Mouse (Mus musculus) v-Abl transformed pro-B cells (cell line): Measurements from ENCODE around the gene Phykpl.

ENCODE experiments used
- in situ Hi-C, 2 experiments: fragments of 400-800 bp; cut with MboI; formaldehyde crosslinking; loops; one replicate each; pipeline ENCODE4 v1.15.1; 2025; ENCODE audit not compliant: unreplicated experiment in 2 of 2

Gene Phykpl

DNA sequence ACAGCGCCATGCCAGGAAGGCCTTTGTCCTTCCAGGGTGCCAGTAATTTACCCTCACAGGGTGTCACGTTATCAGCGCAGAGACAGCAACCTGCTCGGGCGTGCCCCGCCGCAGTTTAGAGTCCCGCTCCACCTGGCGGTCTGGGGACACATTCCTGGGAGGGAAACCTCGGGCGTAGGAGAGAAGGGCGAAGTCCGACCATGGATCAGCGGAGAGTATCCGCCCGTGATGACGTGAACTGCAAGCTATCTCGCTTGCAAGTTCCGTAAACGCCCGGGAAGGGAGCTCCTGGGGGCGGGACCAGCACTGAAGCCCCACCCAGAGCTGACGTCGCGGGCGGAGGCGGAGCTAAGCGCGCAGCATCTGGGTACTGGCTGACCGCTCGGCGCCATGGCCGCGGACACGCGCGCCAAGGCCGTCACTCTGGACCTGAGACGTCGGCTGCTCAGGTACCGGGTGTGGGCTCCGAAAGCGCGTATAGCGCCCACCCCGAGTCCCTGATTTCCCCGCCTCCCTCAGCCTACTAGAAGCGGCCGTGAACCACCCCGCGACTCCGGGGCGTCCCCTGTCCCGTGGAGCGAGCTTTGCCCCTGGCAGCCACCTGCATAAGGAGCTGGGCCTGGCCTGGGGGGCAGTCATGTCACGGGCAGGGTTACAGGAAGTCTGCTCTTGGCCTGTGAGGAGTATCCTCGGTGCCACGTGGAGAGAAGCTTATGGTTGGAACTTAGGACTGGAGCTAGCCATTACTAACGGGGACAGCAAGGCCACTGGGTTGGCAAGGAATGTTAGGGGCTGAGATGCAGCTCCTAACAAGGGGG, at the start of gene Phykpl:
Phykpl (plus strand) TSS at position 327 of the 818 bp plus-strand sequence.
- in situ Hi-C loops: loop anchor here (5.0 kb wide), 1 partner anchor 42 kb away; no protein-coding TSS in a partner anchor

DNA sequence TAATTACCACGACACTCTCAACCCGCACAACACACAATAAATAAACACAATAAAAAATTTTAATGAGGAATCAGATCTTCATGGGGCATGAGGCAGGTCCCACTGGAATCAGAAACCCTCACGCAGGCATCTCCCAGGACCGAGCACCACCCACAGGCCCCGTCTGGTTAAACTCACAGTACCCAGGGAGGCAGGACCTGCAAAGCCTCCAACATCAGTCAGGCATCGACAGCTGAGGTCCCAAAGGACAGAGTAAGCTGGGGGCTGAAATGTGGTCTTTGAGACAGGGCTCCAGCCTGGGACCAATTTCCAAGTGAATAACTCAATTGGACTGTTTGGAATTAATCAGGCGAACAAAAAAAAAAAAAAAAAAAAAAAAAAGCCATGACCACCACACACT, 46.2 kb upstream of the Phykpl start:
- in situ Hi-C loops: loop anchor here (10.0 to 25.0 kb wide), 4 partner anchors 774 to 1426 kb away; partner anchors contain the start of gene Rufy1 (in 1 of the 2)

DNA sequence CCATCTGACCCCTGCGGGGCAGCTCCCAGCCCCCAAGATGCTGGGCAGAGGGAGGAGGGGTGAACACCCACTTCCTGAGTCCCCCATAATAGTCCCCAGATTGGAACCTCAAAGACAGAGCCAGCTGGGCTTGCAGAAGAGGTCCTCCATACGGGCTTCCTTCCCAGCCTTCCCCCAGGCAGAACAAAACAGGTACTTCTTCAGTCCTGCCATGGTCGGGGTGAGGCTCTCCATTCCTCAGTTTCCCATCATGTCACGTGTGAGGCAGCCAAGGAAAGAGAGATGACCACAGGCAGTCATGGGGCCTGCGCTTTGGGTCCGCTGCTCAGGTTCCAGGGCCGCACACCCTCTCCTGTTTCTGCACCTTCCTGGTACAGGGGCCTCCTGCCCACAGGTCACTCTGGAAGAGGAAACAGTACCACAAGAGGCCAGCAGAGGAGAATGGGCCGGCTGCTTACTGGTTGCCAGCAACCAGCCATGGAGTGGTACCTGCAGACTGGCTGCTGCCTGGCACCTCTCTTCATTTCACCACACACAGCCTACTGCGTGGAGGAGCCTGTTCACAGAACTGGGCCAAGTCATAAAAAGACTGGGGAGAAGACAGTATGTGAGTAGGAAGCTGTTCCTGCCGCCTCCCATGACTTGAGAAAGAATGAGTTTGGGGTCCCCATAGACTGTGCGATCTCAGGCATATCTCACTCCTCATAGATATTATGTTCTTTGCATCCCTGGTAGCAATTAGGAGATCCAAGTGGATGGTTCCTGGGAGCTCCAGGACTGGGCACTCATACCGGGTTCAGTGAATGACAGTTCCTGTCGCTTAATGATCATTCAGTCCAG, 45.4 kb upstream of the Phykpl start:
- in situ Hi-C loops: loop anchor here (10.0 to 25.0 kb wide), 4 partner anchors 774 to 1427 kb away; partner anchors contain the start of gene Rufy1 (in 1 of the 2)

DNA sequence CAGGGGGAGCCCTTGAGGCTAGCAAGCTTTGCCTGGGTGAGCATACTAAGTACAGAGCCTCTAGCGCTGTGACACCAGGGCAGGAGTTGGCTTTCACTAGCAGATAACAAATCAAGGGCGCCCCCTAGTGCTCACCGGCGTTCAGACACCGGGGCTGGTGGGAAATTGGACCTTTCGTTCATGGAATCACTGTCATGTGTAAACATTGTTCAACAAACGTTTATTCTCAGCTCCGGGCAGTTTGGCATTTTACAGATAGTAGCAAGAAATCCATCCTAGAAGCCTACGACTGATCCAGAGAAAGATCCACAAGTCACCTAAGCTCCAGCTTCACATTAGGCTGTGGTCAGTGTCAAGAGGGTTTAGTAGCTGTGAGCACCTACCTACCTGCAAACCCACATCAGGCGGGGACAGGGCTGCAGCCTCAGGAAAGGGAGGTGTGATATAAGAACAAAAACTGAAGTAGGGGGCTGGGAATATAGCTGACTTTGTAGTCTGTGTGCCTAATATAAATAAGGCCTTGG, 44.7 kb upstream of the Phykpl start:
- in situ Hi-C loops: loop anchor here (5.0 to 25.0 kb wide), 5 partner anchors 42 to 1428 kb away; partner anchors contain the start of genes Phykpl (in 2 of the 2) and Rufy1 (in 1 of the 2)

DNA sequence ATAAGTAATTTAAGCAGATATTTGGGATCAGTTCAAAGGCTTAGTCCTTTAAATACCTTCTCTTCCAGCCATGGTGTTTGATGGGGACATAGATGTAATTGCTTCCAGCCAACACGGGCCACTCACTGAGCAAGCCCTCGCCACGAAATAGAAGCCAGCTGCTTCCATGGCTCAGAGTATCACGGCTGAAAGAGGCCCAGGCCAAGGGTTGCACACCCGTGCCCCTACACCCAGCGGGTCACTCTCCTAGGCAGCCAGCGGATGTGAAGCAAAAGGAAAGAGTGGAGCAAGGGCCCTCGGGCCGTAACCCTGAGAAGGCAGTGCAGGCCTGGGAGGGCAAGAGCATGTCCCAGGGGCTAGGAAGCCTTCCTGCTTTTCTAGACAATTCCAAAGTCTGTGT, 42.1 kb upstream of the Phykpl start:
- in situ Hi-C loops: loop anchor here (5.0 to 25.0 kb wide), 2 partner anchors 40 to 1430 kb away; partner anchors contain the start of gene Phykpl (in 2 of the 2)

DNA sequence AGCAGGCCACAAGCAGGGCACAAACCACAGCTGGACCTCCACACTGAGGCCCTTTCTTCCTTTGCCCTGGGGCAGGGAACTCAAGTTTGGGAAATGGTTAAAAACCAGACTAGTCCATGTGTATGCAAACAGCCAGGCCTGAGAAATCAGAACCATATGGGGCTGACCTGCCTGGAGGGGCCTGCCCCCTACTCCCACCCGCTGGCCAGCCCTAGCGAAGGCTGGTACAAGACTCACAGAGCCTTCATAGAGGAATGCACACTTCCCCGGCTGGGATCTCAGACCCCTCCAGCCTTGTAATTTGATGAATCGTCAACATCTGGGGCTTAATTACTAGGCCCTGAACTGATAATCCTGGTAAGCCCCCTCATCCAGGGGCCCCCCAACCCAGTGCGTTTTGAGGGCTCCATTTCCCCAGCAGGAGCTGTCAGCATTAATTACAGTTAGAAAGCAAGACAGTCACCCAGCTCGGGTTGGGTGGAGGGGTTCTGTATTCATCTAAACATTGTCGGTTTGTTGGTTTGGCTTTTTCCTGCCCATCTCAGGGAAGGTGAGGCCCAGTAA, 41.0 kb upstream of the Phykpl start:
- in situ Hi-C loops: loop anchor here (5.0 to 25.0 kb wide), 2 partner anchors 39 to 1431 kb away; partner anchors contain the start of gene Phykpl (in 2 of the 2)

DNA sequence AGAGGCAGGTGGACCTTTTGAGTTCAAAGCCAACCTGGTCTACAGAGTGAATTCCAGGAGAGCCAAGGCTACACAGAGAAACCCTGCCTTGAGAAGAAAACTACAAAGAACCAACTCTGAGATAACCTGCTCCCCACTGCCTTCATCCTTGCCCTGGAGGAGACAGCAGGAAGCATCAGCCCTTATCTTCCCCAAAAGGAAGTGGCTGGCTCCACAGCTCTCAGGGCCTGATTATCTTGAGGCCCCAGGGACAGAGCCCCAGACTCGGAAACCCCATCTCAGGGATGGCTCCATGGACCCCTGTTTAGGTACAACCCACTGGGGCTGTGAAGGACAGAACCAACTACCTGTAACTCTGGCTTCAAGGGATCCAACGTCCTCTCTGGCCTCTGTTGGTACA, 40.1 kb upstream of the Phykpl start:
- in situ Hi-C loops: loop anchor here (5.0 to 25.0 kb wide), 2 partner anchors 38 to 1432 kb away; partner anchors contain the start of gene Phykpl (in 2 of the 2)

DNA sequence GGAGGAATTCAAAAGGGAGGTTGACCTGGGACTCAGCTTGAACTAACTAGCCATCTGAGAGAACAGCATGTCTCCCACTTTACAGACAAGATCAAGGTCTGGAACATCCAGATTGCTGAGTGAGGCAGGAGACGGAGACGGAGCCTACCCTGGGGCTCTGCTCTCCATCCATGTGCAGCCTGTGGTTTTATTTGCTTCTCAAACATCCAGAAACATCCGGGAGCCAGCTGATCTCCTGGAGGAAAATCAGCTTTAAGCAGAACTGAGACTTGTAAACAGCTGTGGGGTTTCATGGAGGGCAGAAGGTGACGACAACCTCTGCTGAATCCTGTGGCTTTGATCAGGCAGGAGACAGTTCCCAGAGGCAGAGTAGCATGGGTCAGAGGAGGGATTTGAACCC, 38.7 kb upstream of the Phykpl start:
- in situ Hi-C loops: loop anchor here (25.0 kb wide), 1 partner anchor 1434 kb away; no protein-coding TSS in a partner anchor

DNA sequence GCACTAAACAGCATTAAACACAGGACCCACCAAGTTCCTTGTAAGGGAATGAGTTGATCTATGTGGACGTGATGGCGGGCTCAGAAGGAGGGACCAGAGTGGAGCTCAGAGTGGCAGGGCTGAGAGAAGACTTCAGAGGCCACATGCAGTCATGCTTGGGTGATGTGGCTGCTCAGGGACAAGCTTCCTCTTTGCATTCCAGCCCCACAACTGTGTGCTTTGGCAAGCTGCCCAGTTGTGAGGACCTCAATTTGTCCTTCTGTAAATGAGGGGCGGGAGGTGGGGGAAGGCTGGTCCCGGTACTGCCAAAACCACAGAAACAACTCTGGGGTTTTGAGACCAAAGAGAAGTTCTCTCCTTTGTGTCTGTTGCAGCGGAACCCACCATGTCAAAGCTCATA, 33.3 kb upstream of the Phykpl start:
- in situ Hi-C loops: no loop called here

DNA sequence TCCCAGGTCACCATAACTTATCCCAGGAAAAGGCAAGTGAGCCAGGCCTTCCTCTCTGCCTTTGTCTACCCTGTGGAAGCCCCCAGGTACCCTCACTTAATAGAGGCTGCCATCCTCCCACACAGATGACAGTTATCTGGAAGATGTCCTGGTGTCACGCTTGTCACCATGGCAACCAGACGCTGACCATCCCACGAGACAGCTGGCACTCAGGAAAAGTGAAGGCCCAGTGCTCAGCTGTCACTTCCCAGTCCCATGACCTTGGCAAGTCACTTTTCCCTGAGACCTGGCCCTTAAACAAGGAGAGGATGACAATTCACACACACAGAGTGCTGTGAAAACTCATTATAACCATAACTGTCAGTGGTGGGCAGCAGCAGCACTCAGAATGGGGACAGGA, 32.5 kb upstream of the Phykpl start:
- in situ Hi-C loops: no loop called here

DNA sequence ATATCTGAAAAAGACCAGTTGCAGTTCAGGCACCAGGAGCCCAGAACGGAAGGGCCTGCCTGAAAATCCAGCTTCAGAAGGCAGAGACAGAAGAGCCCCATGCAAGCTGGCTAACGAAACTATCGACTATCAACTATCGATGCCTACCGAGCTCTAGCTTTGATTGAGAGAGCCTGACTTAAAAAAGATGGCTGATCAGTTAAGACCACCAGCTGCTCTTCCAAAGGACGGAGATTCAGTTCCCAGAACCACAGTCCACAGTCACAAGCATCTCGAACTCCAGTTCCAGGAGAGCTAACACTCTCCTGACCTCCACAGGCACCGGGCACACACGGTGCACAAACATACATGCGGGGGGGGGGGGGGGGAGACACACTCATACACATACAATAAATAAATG, 30.0 kb upstream of the Phykpl start:
- in situ Hi-C loops: no loop called here

DNA sequence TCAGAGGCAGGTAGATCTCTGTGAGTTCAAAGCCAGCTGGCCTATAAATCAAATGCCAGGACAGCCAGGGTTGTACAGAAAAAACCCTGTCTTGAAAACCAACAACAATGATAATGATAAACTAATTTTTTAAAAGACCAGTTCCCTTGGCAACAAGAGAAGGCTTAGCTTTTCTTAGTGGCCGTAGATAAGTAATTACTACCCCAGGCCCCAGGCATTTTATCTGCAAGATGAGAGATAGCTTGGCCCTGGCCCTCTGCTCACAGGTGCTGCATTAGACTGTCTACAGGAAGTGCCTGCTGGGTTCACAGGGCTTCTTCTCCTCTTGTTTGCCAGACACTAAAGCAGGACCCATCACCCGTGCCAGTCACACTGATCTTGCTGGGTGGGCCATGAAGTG, 29.5 kb upstream of the Phykpl start:
- in situ Hi-C loops: no loop called here

DNA sequence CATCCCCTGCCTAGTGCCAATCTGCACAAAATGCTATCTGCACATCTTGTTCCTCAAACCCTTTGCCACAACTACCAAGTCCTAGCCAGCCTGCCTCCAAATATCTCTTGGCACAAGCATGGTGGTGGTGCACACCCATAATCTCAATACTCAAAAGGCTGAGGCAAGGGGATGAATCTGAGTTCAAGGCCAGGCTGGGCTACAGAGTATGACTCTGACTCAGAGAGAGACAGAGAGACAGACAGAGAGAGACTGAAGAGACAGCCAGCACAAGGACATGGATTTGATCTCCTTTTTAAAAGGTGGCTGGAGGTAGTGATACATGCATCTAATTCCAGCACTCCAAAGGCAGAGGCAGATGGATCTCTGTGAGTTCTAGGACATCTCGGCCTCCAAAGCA, 21.3 kb upstream of the Phykpl start:
- in situ Hi-C loops: no loop called here

DNA sequence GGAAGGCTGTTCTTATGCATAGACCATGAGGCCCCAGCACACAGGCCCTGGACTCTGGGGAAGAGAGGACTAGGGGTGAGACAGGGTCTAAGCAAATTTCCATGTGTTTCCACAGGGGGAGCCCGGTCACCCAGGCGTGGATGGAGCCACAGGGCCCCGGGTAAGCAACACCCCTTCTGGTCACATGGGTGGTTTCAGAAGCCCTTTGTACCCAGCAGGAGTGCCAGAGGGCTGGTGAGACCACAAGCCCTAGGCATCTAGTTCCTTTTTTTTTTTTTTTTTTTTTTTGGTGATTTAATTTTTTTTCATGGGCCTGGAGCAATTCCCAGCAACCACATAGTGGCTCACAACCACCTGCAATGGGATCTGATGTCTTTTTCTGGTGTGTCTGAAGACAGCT, 19.5 kb upstream of the Phykpl start:
- in situ Hi-C loops: no loop called here

DNA sequence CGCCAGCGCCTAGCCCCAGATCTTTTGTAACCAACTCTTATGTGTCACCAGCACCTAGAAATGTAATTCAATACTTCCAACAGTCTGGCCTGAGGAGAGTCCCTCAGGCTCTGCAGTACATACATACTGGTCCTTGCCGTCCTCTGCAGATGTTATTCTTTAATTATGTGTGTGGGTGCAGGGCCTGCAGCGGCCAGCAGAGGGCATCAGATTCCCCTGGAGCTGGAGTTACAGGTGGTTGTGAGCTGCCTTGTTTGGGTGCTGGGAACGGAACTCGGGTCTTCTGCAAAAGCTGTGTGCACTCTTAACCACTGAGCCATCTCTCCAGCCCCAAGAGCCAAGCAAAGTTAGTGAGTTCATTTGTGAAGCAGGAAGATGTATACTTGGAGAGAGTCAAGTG, 18.6 kb upstream of the Phykpl start:
- in situ Hi-C loops: no loop called here

DNA sequence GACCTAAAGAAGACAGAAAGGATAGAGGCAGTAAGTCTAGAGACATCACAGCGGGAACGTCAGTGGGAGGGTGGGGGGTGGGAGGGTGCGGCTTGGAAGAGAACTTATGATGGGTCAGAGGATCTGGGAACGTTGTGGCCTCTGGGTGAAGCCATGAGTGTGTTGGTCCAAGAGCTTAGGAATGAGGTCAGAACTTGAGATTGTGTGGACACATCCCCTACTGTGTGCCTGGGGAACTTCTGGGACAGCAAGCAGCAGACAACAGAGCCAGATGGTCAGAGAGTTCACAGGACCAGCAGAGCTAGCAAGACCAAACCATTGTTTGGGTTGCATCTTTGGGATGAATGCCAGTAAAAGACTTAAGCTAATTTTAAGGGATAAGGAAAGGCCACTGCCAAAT, 15.8 kb upstream of the Phykpl start:
- in situ Hi-C loops: no loop called here

DNA sequence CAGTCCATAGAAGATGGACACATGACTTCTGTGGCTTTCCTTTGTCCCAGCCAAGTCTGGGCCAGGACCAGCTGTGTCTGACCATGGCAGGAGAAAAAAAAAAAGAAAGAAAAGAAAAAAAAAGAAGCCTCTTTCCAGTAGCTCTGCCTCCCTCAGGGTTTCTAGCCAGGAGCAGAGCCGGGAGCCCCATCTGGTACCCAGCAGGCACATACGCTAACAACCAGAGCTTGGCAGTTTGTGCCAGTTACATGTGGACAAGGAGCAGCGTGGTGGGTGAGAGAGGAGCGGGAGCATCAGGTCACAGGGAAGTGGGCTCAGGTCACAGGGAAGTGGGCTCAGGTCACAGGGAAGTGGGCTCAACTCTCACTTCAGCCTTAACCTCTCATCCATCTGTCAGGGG, 8.1 kb upstream of the Phykpl start:
- in situ Hi-C loops: no loop called here

DNA sequence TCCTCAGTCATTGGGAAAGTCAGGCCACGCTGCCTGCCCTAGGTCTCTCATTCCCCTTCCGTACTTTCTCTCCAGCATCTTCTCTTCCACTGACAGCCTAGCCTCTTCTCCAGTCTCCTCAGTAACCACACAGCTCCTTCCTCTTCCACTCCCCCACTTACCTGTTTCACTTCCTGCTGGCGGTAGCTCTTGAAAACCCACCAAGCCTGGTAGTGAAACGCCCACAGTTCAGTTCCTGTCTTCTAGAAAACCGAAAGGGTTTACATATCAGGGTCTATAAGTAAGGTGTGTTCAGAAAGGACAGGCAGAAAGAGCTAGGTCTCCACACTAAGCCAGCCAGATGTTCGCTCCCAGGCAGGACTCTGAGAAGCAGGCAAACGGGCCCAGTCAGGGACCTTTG, 7.0 kb upstream of the Phykpl start:
- in situ Hi-C loops: no loop called here

DNA sequence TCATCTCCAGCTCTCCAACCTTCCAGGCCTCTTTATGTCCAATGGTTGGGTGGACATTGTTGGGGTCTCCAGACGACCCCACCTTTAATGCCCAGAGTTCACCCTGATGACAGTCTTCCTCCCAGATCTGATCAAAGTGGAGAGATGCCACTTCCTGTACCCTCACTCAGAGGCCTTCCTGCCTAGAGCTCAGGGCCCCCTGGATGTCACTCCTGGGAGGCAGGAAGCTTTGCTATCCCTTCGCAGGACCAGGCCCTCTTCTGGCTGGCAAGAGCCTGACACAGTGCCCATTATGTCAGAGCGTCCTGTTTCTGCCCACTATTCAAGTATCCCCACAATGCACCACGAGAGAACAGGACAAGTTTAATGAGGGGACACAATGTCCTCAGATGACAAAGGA, 5.5 kb upstream of the Phykpl start:
- in situ Hi-C loops: no loop called here

DNA sequence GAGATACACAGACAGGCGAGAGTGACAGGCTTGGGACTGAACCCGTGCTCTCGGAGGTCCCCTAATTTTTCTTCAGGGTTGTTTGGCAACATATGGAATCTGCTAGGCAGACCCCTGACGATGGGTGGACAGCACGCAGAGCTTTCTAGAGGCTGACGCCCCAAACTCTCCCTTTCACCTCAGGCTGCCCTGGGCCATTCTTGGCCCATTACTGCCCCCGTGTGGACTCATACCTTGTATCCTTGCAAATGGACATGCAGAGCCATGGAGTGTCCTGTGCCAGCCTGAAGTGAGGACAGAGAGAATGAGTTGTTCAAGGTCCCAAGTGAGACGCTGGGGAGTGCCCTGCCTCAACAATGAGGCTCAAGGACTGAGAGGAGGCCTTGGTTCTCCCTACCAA, 1.8 kb upstream of the Phykpl start:
- in situ Hi-C loops: loop anchor here (5.0 kb wide), 1 partner anchor 40 kb away; no protein-coding TSS in a partner anchor
